Mouse (Mus musculus): ENCODE measurements at regions not wholly inside any gene's neighbourhood (a gene's known extent, or its start where the extent isn't known, plus 50 kb on each side); places are given as distances from the start of the nearest gene placed in this dataset.

DNA sequence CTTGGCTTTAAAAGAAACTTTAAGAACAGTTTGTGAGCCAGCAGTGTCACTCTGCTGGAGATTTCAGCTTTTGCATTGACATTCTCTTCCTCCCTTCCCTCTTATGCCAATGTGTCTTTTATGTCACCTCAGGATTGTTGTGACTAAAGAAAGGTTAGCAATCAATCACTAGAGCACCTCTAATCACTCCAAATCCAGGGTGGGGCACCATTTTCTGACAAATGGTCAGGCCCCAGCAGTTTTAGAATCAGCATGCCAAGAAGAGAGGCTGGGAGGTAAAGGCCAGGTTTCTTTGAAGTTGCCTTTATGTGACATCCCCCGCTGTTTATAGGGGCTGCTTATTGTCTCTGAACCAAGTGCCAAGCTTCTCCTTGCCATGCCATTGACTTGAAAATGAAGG is 98.4 kb upstream of the 1700020N01Rik start:
- no peak for TF ChIP-seq CTCF (IDR thresholded peaks at IDR 0.05)
- no peak for TF ChIP-seq POLR2A (IDR thresholded peaks at IDR 0.05; ENCODE audit: insufficient read depth, low read depth, low read length)
- TF ChIP-seq EP300 (IDR thresholded peaks at IDR 0.05; ENCODE audit: insufficient read depth, low read depth, low read length), result no peak

Data from heart, adult 2 months (tissue).